Mouse (Mus musculus): ENCODE results near the gene Zswim8.

Zswim8 gene

GRCm38 (mm10) chr14:20707201-20708190 lies at the start of gene Zswim8:
Gene Zswim8 (plus strand): TSS chr14:20707552.
- DNase-seq (ENCODE audit: low read depth, low spot score) = peak; percentile 75

- DNase-seq (ENCODE audit: low read depth, low spot score) = peak; percentile 75
Measured at GRCm38 (mm10) chr14:20658326-20658725, 49.0 kb upstream of the Zswim8 start.

- DNase-seq (ENCODE audit: low read depth, low spot score) = no peak
Measured at GRCm38 (mm10) chr14:20658902-20659301, 48.5 kb upstream of the Zswim8 start.

GRCm38 (mm10) chr14:20659687-20660086 lies 47.7 kb upstream of the Zswim8 start:
- no peak for DNase-seq (ENCODE audit: low read depth, low spot score)

- peak; percentile 99 for DNase-seq (ENCODE audit: low read depth, low spot score)
Measured at GRCm38 (mm10) chr14:20660827-20661660, 46.3 kb upstream of the Zswim8 start.

GRCm38 (mm10) chr14:20661661-20662331 lies 45.6 kb upstream of the Zswim8 start:
- DNase-seq (ENCODE audit: low read depth, low spot score) = no peak

GRCm38 (mm10) chr14:20662740-20663139 lies 44.6 kb upstream of the Zswim8 start:
- DNase-seq (ENCODE audit: low read depth, low spot score) = no peak

- DNase-seq (ENCODE audit: low read depth, low spot score) = peak; percentile 79
Measured at GRCm38 (mm10) chr14:20663601-20664000, 43.8 kb upstream of the Zswim8 start.

- DNase-seq (ENCODE audit: low read depth, low spot score) = no peak
Measured at GRCm38 (mm10) chr14:20664436-20664835, 42.9 kb upstream of the Zswim8 start.

GRCm38 (mm10) chr14:20667469-20667868 lies 39.9 kb upstream of the Zswim8 start:
- no peak for DNase-seq (ENCODE audit: low read depth, low spot score)

GRCm38 (mm10) chr14:20668154-20668810 lies 39.1 kb upstream of the Zswim8 start, which contains the start of gene Synpo2l:
Gene Synpo2l (minus strand): TSS chr14:20668354.
- DNase-seq (ENCODE audit: low read depth, low spot score) = no peak

GRCm38 (mm10) chr14:20672990-20673389 lies 34.4 kb upstream of the Zswim8 start:
- DNase-seq (ENCODE audit: low read depth, low spot score) = peak; percentile 90

- no peak for DNase-seq (ENCODE audit: low read depth, low spot score)
Measured at GRCm38 (mm10) chr14:20673735-20674063, 33.7 kb upstream of the Zswim8 start.

GRCm38 (mm10) chr14:20674064-20674833 lies 33.1 kb upstream of the Zswim8 start, which contains the start of gene Sec24c:
Gene Sec24c (plus strand): TSS chr14:20674308.
- DNase-seq (ENCODE audit: low read depth, low spot score) = peak; percentile 99

- DNase-seq (ENCODE audit: low read depth, low spot score) = no peak
Measured at GRCm38 (mm10) chr14:20677906-20678305, 29.4 kb upstream of the Zswim8 start.

GRCm38 (mm10) chr14:20681742-20682141 lies 25.6 kb upstream of the Zswim8 start:
- DNase-seq (ENCODE audit: low read depth, low spot score) = no peak

- peak; percentile 53 for DNase-seq (ENCODE audit: low read depth, low spot score)
Measured at GRCm38 (mm10) chr14:20682498-20682897, 24.9 kb upstream of the Zswim8 start.

- no peak for DNase-seq (ENCODE audit: low read depth, low spot score)
Measured at GRCm38 (mm10) chr14:20686576-20686975, 20.8 kb upstream of the Zswim8 start.

- DNase-seq (ENCODE audit: low read depth, low spot score) = no peak
Measured at GRCm38 (mm10) chr14:20689009-20689408, 18.3 kb upstream of the Zswim8 start.

- no peak for DNase-seq (ENCODE audit: low read depth, low spot score)
Measured at GRCm38 (mm10) chr14:20691772-20692171, 15.6 kb upstream of the Zswim8 start.

Measured in ZHBTc4 (cell line).